Mouse (Mus musculus) heart, postnatal 14 days (tissue): ENCODE results near the gene Capns2. TPM values are rescaled to one million over a fixed set of nuclear protein-coding genes. Genes with fewer than 3 reads are reported as not detected.
"Not testable (repeated sequence)": the region's sequence is repeated elsewhere in the genome, so short reads cannot be mapped to it uniquely, and the experiment has no call there.

Experiments used
- DNase-seq, 2 experiments: peaks; one replicate each; pipeline ENCODE4 v3.0.0; 2021 to 2022
- intact Hi-C: fragments of 180-260 bp; cut with DNase I; formaldehyde crosslinking; loops from one replicate; pipeline ENCODE4 v1.15.1; 2025
- long read RNA-seq, 2 experiments: library from polyadenylated mRNA; stranded (forward); transcript quantifications; one replicate each; pipeline ENCODE4 v2.0.0; 2021
- total RNA-seq, 2 experiments: library from RNA; stranded (reverse); gene quantifications; 2 replicates each; pipeline ENCODE4 v1.2.3; 2021

The Capns2 gene
- under 1 TPM; 0.22 to 0.29 TPM for total RNA-seq
- long read RNA-seq, experiment 1, result 0 reads
- long read RNA-seq, experiment 2, result 0 reads

GRCm38 (mm10) chr8:92901107-92901506 lies at the start of gene Capns2:
TSS of gene Capns2 (plus strand) at chr8:92901407.
- intact Hi-C loops, result no loop called here

GRCm38 (mm10) chr8:92853188-92853983 lies 47.8 kb upstream of the Capns2 start:
- intact Hi-C loops, result no loop called here
- DNase-seq, result peak in 1 of 2 experiments; percentile 13

More at GRCm38 (mm10) chr8:92901107-92901506, at the start of gene Capns2:
- no peak for DNase-seq

- intact Hi-C loops, result no loop called here
- no peak for DNase-seq
These were observed 46.5 kb upstream of the Capns2 start for GRCm38 (mm10) chr8:92854673-92855072.

GRCm38 (mm10) chr8:92855171-92855894 lies 45.9 kb upstream of the Capns2 start, which contains the start of gene Lpcat2:
TSS of gene Lpcat2 (plus strand) at chr8:92855339.
- intact Hi-C loops, result no loop called here
- peak; percentile 69 to 72 for DNase-seq

GRCm38 (mm10) chr8:92856273-92856986 lies 44.8 kb upstream of the Capns2 start:
- DNase-seq, result no peak
- intact Hi-C loops, result no loop called here

GRCm38 (mm10) chr8:92858475-92859182 lies 42.6 kb upstream of the Capns2 start:
- intact Hi-C loops, result no loop called here

GRCm38 (mm10) chr8:92861977-92862376 lies 39.2 kb upstream of the Capns2 start:
- intact Hi-C loops, result no loop called here
- DNase-seq, result no peak

More at GRCm38 (mm10) chr8:92858475-92859182, 42.6 kb upstream of the Capns2 start:
- no peak for DNase-seq

- intact Hi-C loops, result no loop called here
- no peak for DNase-seq
These were observed 30.9 kb upstream of the Capns2 start for GRCm38 (mm10) chr8:92870281-92870680.

- DNase-seq, result no peak
- intact Hi-C loops, result no loop called here
These were observed 29.0 kb upstream of the Capns2 start for GRCm38 (mm10) chr8:92872063-92872759.

- DNase-seq, result no peak
- intact Hi-C loops, result no loop called here
These were observed 25.4 kb upstream of the Capns2 start for GRCm38 (mm10) chr8:92875795-92876194.

- intact Hi-C loops, result no loop called here
- DNase-seq, result no peak
These were observed 20.0 kb upstream of the Capns2 start for GRCm38 (mm10) chr8:92881247-92881646.

- peak; percentile 19 to 42 for DNase-seq
- intact Hi-C loops, result loop anchor here (1.0 kb wide), 2 partner anchors 65 to 115 kb away; no protein-coding TSS in a partner anchor
These were observed 17.4 kb upstream of the Capns2 start for GRCm38 (mm10) chr8:92883771-92884170.

GRCm38 (mm10) chr8:92892216-92892615 lies 9.0 kb upstream of the Capns2 start:
- intact Hi-C loops, DNase-seq: not testable (repeated sequence)

GRCm38 (mm10) chr8:92893870-92894269 lies 7.3 kb upstream of the Capns2 start:
- DNase-seq, result no peak
- intact Hi-C loops, result no loop called here

GRCm38 (mm10) chr8:92895053-92895452 lies 6.2 kb upstream of the Capns2 start:
- no peak for DNase-seq
- intact Hi-C loops, result no loop called here

- no peak for DNase-seq
- intact Hi-C loops, result no loop called here
These were observed 5.2 kb upstream of the Capns2 start for GRCm38 (mm10) chr8:92896056-92896455.

- peak in 1 of 2 experiments; percentile 27 for DNase-seq
- intact Hi-C loops, result no loop called here
These were observed 4.6 kb upstream of the Capns2 start for GRCm38 (mm10) chr8:92896611-92897010.

- no peak for DNase-seq
- intact Hi-C loops, result no loop called here
These were observed 3.4 kb upstream of the Capns2 start for GRCm38 (mm10) chr8:92897794-92898193.

GRCm38 (mm10) chr8:92899590-92899989 lies 1.6 kb upstream of the Capns2 start:
- DNase-seq, result no peak
- intact Hi-C loops, result no loop called here
